Mouse (Mus musculus) embryonic stem cell, embryonic (primary cell): ENCODE measurements at regions not wholly inside any gene's neighbourhood (a gene's known extent, or its start where the extent isn't known, plus 50 kb on each side); places are given as distances from the start of the nearest gene placed in this dataset.

Experiments
- CTCF ChIA-PET, 4 experiments: fragments of 300-600 bp in 2 of 4; fragments of 350-600 bp in 2 of 4; sonication (Branson Sonifier 250); formaldehyde crosslinking; loops; one replicate each; lab custom pipeline; 2022; ENCODE audit warnings: inconsistent platforms in 2 of 4; lab: Charles Lee
- POLR2A ChIA-PET, 4 experiments: fragments of 300-600 bp in 2 of 4; fragments of 350-600 bp in 2 of 4; sonication (Branson Sonifier 250); formaldehyde crosslinking; loops; one replicate each; lab custom pipeline; 2022; ENCODE audit warnings: antibody characterized with exemption in 4 of 4, inconsistent platforms in 1 of 4; lab: Charles Lee

DNA sequence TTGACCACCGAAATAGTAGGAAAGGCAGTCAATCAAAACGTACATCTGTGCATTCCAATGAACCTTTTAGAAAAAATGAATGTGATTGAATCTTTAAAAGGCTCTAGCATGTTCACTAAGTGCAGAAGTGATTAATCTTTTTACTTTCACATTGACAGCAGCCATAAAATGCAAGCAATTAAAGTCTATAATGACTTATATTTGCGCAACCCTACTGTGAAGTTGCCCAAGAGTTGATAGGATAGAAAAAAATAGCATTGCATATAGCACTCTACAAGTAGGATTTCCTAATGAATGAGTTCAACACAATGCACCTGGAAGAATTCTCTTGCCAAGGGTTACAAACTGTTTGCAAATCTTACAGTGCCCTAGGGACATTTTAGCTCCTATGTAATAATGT lies 251.6 kb upstream of the Tmprss15 start:
- ChIA-PET POLR2A (no interaction called here), CTCF (no interaction called here)

- ChIA-PET POLR2A (no interaction called here), CTCF (no interaction called here)
Measured at GRCm38 (mm10) chr16:79336416-79336815, 245.5 kb upstream of the Tmprss15 start.

DNA sequence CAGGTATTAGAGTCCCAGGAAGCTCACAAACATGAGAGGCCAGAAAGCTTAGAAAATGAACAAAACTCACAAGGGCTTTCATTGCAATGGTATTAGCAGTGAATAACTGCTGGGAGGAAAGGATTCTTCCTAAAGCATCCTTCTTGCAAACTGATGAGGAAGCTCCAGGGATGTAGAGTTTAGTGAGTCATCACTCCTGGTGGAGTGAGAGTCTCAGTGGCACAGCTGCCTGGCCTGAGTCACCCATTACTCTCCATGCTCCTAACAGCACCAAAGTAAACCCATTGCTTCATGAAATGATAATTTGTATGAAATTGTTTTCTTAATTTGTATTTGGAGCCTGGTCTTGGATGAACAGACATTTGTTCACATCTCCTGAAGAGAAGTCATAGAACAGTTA lies 245.1 kb upstream of the Tmprss15 start:
- POLR2A ChIA-PET = no interaction called here
- CTCF ChIA-PET = no interaction called here

- CTCF ChIA-PET = no interaction called here
- POLR2A ChIA-PET = no interaction called here
Measured at GRCm38 (mm10) chr16:79313301-79313700, 222.4 kb upstream of the Tmprss15 start.

DNA sequence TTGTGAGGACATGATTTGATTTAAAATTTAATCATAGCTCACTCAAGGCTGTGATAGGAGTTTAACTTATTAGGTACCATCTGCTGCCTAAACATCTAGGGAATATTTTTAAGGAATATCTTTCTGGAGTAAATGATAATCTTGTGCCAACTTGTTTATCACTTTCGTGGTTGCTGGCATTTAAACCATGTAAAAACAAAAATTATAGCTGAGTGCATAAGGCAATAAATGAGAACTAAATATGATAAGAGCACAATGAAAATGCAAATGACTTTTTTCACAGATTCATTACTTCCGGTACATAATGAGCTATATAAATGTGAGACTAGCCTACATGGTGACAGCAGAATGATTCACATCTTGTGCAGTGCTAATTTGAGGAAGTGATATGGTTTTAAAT lies 221.8 kb upstream of the Tmprss15 start:
- ChIA-PET CTCF (interaction anchor here in 1 of 4 experiments (0.6 kb wide), 1 partner anchor 222 kb away, joined by 4 read pairs; no protein-coding TSS in a partner anchor), POLR2A (no interaction called here)

DNA sequence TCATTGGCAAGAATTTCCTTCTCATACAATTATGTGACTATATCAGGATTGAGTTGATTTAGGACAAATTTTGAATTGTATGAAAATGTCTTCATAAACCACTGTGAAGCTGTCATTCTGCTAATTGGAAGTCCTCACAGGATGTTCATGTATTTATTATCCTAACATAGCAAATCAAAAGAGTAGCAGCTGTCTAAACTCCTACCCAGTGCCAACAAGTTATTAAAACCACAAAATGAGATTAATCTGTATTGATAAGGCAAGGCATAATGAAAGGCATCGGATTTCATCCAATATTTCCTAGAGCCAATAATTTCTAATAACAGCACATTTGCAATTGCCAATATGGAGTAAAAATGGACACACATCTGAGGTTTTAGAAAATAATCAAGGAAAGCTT lies 217.6 kb upstream of the Tmprss15 start:
- ChIA-PET POLR2A (no interaction called here), CTCF (no interaction called here)

GRCm38 (mm10) chr16:79296621-79297020 lies 205.7 kb upstream of the Tmprss15 start:
- CTCF ChIA-PET = interaction anchor here in 1 of 4 experiments (0.8 kb wide), 1 partner anchor 238 kb away, joined by 3 read pairs; no protein-coding TSS in a partner anchor
- POLR2A ChIA-PET = interaction anchor here in 1 of 4 experiments (0.7 kb wide), 1 partner anchor 177 kb away, joined by 4 read pairs; no protein-coding TSS in a partner anchor

GRCm38 (mm10) chr16:79279006-79279405 lies 188.1 kb upstream of the Tmprss15 start:
- ChIA-PET POLR2A (interaction anchor here in 1 of 4 experiments (0.6 kb wide), 1 partner anchor 788 kb away, joined by 4 read pairs; no protein-coding TSS in a partner anchor), CTCF (no interaction called here)

GRCm38 (mm10) chr16:79256525-79256924 lies 165.6 kb upstream of the Tmprss15 start:
- CTCF ChIA-PET = no interaction called here
- POLR2A ChIA-PET = no interaction called here

- ChIA-PET CTCF (no interaction called here), POLR2A (no interaction called here)
Measured at GRCm38 (mm10) chr16:79256084-79256483, 165.2 kb upstream of the Tmprss15 start.

GRCm38 (mm10) chr16:79240857-79241491 lies 150.1 kb upstream of the Tmprss15 start:
- ChIA-PET POLR2A (no interaction called here), CTCF (no interaction called here)

- ChIA-PET CTCF (no interaction called here), POLR2A (no interaction called here)
Measured at GRCm38 (mm10) chr16:79240191-79240590, 149.3 kb upstream of the Tmprss15 start.

- CTCF ChIA-PET = no interaction called here
- POLR2A ChIA-PET = no interaction called here
Measured at GRCm38 (mm10) chr16:79191196-79191595, 100.3 kb upstream of the Tmprss15 start.

DNA sequence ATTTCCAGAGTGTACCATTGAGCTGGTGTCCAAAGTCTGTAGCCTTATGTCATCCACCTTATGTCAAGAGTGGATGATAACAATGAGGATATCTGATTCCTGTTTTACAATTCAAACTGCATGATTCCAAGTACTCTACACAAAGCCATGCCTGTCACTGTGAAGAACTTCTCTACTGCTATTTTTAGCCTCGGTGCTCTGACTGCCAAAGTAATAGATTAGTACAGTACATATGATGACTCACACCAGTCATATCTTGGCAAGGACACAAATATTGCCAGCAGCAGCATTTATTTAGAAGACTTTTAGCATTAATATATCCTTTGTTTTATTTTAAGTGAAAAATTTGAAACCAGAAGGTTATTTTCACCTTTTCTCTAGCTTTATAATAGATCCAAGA lies 95.6 kb upstream of the Tmprss15 start:
- POLR2A ChIA-PET = no interaction called here
- CTCF ChIA-PET = no interaction called here

GRCm38 (mm10) chr16:79182474-79182873 lies 91.6 kb upstream of the Tmprss15 start:
- ChIA-PET POLR2A (no interaction called here), CTCF (no interaction called here)

DNA sequence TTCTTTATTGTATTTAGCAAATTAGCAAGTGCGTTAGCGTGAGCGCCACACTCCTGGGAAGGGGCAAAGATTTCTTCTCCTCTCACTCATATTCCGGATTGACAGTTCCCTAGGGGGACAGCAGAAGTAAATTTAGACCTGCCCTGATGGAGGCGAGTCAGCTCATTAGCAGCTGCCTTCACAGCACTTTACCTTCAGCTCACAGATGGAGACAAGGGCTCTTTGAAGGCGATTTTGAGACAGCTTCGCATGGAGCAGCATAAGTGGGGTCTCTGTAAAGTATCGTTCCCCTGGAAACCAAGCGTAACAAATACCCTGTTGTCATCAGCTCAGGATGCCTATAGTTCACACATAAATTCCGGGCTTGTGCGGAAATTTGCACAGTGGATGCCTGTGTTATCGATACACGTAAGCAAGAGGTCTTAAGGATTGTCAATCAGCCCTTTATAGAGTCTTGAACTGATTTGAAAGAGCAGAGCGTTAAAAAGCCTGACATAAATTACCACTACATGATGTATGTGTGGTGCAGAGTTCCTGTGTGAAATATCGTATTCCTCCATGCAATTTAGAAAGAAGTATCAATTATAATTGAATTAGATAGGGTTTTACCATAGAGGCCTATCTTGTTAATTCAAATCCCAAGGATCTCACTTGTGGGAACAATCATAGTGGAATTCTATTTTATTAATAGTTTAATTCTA lies 86.6 kb upstream of the Tmprss15 start:
- ChIA-PET CTCF (no interaction called here), POLR2A (no interaction called here)

- ChIA-PET CTCF (no interaction called here), POLR2A (interaction anchor here in 1 of 4 experiments (0.6 kb wide), 1 partner anchor 82 kb away, joined by 3 read pairs; no protein-coding TSS in a partner anchor)
Measured at GRCm38 (mm10) chr16:79176832-79177243, 85.9 kb upstream of the Tmprss15 start.

- CTCF ChIA-PET = no interaction called here
- POLR2A ChIA-PET = no interaction called here
Measured at GRCm38 (mm10) chr16:79168193-79168592, 77.3 kb upstream of the Tmprss15 start.

DNA sequence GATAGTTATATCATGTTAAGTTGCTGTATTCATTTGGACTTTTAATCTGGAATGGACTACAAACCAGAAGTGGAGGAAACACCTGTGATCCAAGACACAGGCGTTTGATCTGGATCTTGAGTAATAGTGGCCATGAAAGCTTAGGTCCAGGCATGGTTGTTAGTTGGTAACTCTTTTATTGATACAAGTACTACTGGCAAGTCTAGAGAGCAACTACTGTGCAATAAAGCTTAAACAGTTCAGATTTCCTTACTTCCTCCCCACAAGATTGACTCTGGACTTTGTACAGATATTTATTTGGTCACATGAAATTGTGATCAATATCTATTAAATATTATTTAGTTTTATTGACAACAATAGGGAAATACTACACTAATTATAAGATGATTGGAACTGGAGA lies 51.9 kb upstream of the Tmprss15 start:
- CTCF ChIA-PET = no interaction called here
- POLR2A ChIA-PET = no interaction called here
